Mouse (Mus musculus) cortical plate, adult 2 months (tissue): Measurements from ENCODE around the gene Rps26. TPM values are rescaled to one million over a fixed set of nuclear protein-coding genes. Genes with fewer than 3 reads are reported as not detected.

ENCODE experiments used
- H3K27ac ChIP-seq: fragments of 200-500 bp; 2 replicates; pipeline ENCODE4 v1.5.1; 2012; ENCODE audit warnings: low read length, control low read depth, inconsistent platforms; ENCODE audit not compliant: insufficient read depth
- H3K4me1 ChIP-seq: fragments of 200-500 bp; 2 replicates; pipeline ENCODE4 v1.6.1; 2011; ENCODE audit warnings: low read length; ENCODE audit not compliant: control insufficient read depth, insufficient read depth
- H3K4me3 ChIP-seq: fragments of 200-500 bp; 2 replicates; pipeline ENCODE4 v1.5.1; 2011; ENCODE audit warnings: mild to moderate bottlenecking, low read length, control low read depth; ENCODE audit not compliant: insufficient read depth
- CTCF ChIP-seq: fragments of 200-500 bp; IDR thresholded peaks from 2 replicates; pipeline ENCODE4 v1.5.1; 2011; ENCODE audit warnings: mild to moderate bottlenecking, control low read depth, low read length; ENCODE audit not compliant: insufficient read depth; ENCODE audit errors: extremely low read depth
- POLR2A ChIP-seq: fragments of 200-500 bp; IDR thresholded peaks from 2 replicates; pipeline ENCODE4 v1.6.1; 2011; ENCODE audit warnings: mild to moderate bottlenecking, low read length, control low read depth; ENCODE audit not compliant: insufficient read depth; ENCODE audit errors: extremely low read depth
- polyA plus RNA-seq: library from polyadenylated mRNA; depleted of rRNA; stranded (reverse); fragments of >200 nt; gene quantifications from 2 replicates; pipeline ENCODE4 v1.2.3, GENCODE M21; 2012; rRNA removed

The Rps26 gene
- polyA plus RNA-seq, result 354 and 390 TPM in 2 replicates

GRCm38 (mm10) chr10:128626311-128627310, at the start of gene Rps26:
Gene Rps26, minus strand, starts transcription at chr10:128626747.
- Histone ChIP-seq H3K27ac (peak within 1 kb of the TSS; percentile 62; the same call in 1 of the 2 replicates), H3K4me1 (peaks cover 5% of the 10 kb centered on the region), H3K4me3 (peak within 1 kb of the TSS; percentile 95)
- TF ChIP-seq POLR2A, result peak; percentile 98
- TF ChIP-seq CTCF, result peak; percentile 44; the same call in 1 of the 2 replicates

GRCm38 (mm10) chr10:128674469-128675008, 48.0 kb upstream of the Rps26 start:
- peak overlapping the region; percentile 91 for H3K27ac ChIP-seq
- peak overlapping the region; percentile 77 for H3K4me3 ChIP-seq
- H3K4me1 ChIP-seq, result peaks cover 2% of the 10 kb centered on the region; the same call in 1 of the 2 replicates
- TF ChIP-seq CTCF (peak; percentile 45; the same call in 1 of the 2 replicates), POLR2A (no peak)

DNA sequence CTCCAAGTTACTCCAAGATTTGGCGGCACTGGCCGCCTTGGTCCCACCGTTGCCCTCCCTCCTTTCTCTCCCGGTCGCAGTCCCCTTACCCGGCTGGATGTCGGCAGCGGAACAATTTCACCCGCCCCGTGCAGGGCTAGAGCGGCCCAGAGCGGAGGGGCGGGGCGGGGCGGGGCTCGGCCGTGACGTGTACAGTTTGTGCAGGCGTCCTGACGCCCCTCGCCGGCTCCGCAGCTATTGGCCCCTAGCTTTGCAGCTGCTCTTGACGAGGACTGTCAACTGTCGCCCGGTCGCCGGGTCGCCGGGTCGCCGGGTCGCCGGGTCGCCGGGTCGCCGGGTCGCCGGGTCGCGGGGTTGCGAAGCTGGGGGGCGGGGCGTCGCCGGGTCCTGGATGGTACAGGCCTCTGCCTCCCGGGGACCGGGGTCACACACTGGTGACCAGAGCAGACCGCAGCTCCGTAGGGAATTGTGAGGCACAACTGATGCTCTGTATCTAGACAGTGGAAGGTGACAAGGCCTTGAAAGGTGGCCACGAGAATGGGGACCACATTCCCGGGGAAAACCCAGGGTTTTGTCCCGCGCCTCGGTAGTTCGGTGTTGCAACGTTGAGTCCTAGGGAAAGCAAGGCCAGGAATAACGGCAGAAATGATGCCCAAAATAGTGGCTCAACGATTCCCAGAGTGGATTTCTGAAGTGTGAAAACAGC, 47.4 kb upstream of the Rps26 start, which contains the start of gene Suox:
TSS of gene Suox (minus strand) at position 311 of the 706 bp plus-strand sequence.
- Histone ChIP-seq H3K27ac (peak within 1 kb of the TSS; percentile 91), H3K4me1 (peaks cover 2% of the 10 kb centered on the region; the same call in 1 of the 2 replicates), H3K4me3 (peak within 1 kb of the TSS; percentile 77)
- no peak for TF ChIP-seq CTCF
- TF ChIP-seq POLR2A, result peak; percentile 50; the same call in 1 of the 2 replicates

DNA sequence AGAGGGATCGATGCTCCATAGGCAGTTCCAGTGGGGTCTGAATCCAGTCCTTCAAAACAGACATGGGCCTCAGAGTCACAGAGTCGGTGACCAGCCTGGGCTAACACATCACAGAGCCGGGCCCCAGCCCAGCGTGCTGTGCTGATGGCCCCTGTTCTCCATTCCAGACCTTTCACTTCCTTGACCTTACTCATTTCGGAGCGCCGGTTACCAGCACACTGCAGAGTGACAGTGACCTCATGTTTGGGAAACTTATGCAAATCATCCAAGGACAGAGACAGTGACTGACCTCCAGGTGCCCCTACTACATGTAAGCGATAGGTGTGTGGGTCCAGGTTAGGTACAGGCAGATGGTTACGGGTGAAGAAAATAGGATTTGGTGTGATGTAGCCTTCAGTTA, 44.6 kb upstream of the Rps26 start:
- Histone ChIP-seq H3K4me3 (no peak overlapping the region), H3K4me1 (peaks cover 2% of the 10 kb centered on the region; the same call in 1 of the 2 replicates)
- no peak for TF ChIP-seq CTCF

DNA sequence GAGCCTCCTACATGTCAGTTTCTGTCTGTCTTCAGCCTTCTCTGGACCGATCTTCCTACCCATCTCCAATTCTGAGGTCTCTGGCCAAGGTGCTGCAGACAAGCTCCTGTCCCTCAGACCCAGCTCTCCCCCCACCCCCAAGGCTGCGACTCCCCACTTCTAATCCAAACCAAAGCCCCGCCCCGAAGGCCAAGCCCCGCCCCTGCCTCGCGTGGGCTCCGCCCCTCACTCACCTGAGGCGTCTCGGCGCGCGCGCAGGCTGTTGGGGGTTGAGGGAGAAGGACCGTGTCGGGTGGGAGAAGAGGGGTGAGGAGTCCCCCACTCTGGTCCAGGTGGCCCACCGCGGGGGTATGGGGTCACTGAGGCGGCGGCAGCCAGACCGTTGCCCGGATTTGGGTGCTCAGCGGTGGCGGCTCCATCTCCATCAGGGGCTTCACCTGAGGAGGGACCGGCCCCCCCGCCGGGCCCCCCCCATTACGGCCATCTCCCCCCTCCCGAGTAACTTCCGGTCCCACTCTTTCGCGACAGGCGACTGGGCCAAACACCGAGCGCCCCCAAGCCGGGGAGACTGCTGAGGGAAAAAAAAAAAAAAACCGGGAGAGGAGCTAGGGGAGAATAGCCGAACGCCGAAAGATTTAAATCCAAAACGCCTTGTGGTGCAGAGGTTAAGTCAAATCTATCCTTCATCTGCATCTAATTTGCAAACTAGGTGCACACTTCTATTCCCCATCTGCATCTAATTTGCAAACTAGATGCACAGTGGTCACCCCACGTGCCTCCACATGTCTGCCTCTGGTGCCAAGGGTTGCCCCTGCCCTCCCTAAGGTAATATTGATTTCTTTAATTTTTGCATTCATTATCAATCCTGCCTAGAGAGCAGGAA, 42.5 kb upstream of the Rps26 start:
- peak overlapping the region; percentile 74; the same call in 1 of the 2 replicates for H3K27ac ChIP-seq
- TF ChIP-seq CTCF (no peak), POLR2A (no peak)
- H3K4me1 ChIP-seq, result peaks cover 2% of the 10 kb centered on the region; the same call in 1 of the 2 replicates
- peak overlapping the region; percentile 80 for H3K4me3 ChIP-seq

More for the DNA sequence above, 44.6 kb upstream of the Rps26 start:
- no peak overlapping the region for H3K27ac ChIP-seq

DNA sequence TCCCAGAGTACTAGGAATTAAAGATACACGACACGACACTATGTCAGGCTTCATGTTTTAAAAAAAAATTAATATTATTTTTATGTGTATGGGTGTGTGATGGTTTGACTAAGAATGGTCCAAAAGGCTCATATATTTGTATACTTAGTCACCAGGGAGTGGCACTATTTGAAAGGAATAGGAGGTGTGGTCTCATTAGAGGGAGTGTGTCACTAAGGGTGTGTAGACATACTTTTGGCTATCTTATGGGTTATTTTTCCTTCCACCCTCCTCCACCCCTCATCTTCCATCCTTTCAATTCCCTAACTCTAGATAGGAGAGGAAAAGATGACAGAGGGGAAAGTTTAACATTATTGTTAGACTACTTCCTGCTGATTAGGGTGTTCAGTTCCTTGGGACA, 39.3 kb upstream of the Rps26 start:
- TF ChIP-seq CTCF, result no peak
- no peak overlapping the region for H3K27ac ChIP-seq
- no peak overlapping the region for H3K4me3 ChIP-seq
- H3K4me1 ChIP-seq, result no peaks in the 10 kb centered on the region

DNA sequence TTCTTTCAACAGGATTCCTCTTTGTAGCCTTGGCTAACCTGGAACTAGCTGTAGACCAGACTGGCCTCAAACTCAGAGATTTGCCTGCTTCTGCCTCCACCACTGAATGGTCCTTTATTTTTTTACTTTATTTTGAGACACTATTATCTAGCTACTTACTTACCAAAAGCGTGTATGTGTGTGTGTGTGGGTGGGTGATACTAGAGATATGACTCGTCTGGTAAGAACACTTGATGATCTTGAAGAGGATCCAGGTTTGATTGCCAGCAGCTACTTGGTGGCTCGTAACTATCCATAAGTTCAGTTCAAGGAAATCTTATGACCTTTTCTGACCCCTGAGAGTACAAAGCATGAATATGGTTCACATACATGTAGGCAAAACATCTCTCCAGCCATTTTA, 38.8 kb upstream of the Rps26 start:
- H3K27ac ChIP-seq, result no peak overlapping the region
- no peak for TF ChIP-seq CTCF
- no peak overlapping the region for H3K4me3 ChIP-seq
- no peaks in the 10 kb centered on the region for H3K4me1 ChIP-seq

DNA sequence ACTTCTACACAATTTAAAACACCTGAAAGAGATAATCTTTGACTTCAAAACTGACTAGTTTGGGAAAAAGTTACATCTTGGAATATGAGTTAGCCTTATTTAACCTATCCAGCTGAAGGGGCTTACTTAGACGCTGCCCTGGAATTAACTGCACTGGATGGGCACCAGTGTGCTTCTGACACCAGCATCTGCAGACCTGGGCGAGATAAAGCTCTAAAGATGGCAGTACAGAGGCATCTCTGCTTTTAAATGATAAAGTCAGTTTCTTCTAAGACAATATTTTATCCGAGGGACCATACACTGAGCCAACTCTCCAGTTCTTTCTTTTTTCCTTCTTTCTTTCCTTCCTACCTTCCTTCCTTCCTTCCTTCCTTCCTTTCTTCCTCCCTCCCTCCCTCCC, 38.3 kb upstream of the Rps26 start:
- Histone ChIP-seq H3K4me1 (no peaks in the 10 kb centered on the region), H3K4me3 (no peak overlapping the region), H3K27ac (no peak overlapping the region)
- TF ChIP-seq CTCF, result no peak
- TF ChIP-seq POLR2A, result no peak
